Mouse (Mus musculus): ENCODE measurements at regions not wholly inside any gene's neighbourhood (a gene's known extent, or its start where the extent isn't known, plus 50 kb on each side); places are given as distances from the start of the nearest gene placed in this dataset.

DNA sequence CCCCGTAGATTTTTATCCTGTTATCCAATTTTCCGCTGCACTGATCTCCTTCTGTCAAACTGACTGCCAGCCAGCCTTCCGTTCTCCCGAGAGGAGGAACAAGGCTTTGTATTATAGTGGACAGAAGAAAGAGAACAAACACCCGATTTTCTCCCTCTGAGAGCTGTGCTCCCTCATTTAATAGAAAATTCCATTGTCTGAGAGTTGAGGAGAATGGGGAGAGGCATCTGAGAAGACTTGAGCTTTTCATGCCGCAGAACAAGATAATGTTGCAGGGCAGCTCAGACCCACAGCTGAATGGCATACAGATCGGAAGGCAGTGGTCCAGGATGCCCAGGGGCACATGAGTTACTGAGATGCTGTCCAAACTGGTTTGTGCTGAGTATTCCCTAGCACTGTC is 180.1 kb downstream of the Ube2e3 start:
- no peak for TF ChIP-seq CTCF (IDR thresholded peaks at IDR 0.05; ENCODE audit: low read depth)
- no peak for TF ChIP-seq EP300 (IDR thresholded peaks at IDR 0.05; ENCODE audit: low read depth)
